10 mouse cellular contexts compared by ENCODE assay signal in the genomic region with DNA sequence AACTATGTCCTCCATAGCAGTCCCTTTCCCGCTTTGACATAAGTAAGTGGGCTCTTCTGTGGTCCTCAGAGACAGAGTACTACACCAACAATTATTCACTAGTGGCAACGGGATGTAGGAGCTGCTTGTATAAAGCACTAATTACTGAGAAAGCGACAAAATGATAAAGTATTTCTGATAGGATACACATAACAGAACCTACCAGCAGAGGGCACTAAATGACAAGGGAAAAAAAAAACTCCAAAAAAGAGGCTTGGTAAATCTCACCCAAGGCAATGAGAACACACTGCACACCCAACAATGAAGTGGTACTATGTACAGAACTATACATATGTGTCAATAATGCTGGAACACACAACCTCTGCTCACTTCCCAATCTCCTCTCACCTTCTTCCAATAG. TPM values are rescaled to one million over a fixed set of nuclear protein-coding genes. Genes with fewer than 3 reads are reported as not detected.
DNase-seq lines count a peak whose midpoint lies in the region; ATAC-seq and TF ChIP-seq lines count a peak whose summit lies in the region.
"Had no signal": no experiment of that assay in that cellular context is flagged by ENCODE, and none has a peak within 500 bp of the region (broad histone marks: within the 10 kb centered on the region; RNA-seq: fewer than 3 reads in every experiment).

No protein-coding gene starts in this region.

- 67% methylated on average over 3 of the region's 3 CpGs for WGBS in kidney, postnatal 0 days

- no peaks in the 10 kb centered on the region for H3K9me3 ChIP-seq in kidney, postnatal 0 days (replicated peaks; ENCODE audit: low read length)

- no peaks in the 10 kb centered on the region for H3K4me1 ChIP-seq in kidney, postnatal 0 days (replicated peaks; ENCODE audit: insufficient read depth, low read length)

- no peak overlapping the region for H3K4me2 ChIP-seq in kidney, postnatal 0 days (ENCODE audit: low read length)

- H3K27ac ChIP-seq in kidney, postnatal 0 days: no peak overlapping the region

- peak; percentile 50 for DNase-seq in cerebellum, adult 9-10 months
- DNase-seq in cerebellum, adult 11-12 months: no peak
- DNase-seq in kidney, postnatal 0 days (ENCODE audit: low spot score): peak; percentile 22
- DNase-seq in kidney, postnatal 14 days: no peak
- peak; percentile 57 for DNase-seq in 3T3-L1 (ENCODE audit: low read depth, low spot score)
- peak; percentile 44 for DNase-seq in brain, embryonic 14.5 days (ENCODE audit: low read depth)
- DNase-seq in Muller cell, postnatal 12 days (ENCODE audit: inconsistent ontology term): no peak
- DNase-seq in adrenal gland, adult 18-20 months (ENCODE audit: low spot score in 2 of 2): no peak
- DNase-seq: kidney, adult 11 months had no signal

- TF ChIP-seq CTCF in kidney, postnatal 0 days (IDR thresholded peaks at IDR 0.05; ENCODE audit: low read depth): peak; percentile 63
- no peak for TF ChIP-seq CTCF in brain, embryonic 14.5 days (IDR thresholded peaks at IDR 0.05; ENCODE audit: borderline replicate concordance, extremely low read depth, insufficient read depth, insufficient read length)

- no peaks in the 10 kb centered on the region for H3K36me3 ChIP-seq in kidney, postnatal 0 days (ENCODE audit: insufficient read depth, low read length)

- no peak overlapping the region for H3K4me3 ChIP-seq in kidney, postnatal 0 days (replicated peaks; ENCODE audit: low read depth, low read length)

- TF ChIP-seq POLR2A in brain, embryonic 14.5 days (IDR thresholded peaks at IDR 0.05; ENCODE audit: borderline replicate concordance, extremely low read depth, insufficient read depth, insufficient read length, poor library complexity, severe bottlenecking): no peak

- no peaks in the 10 kb centered on the region for H3K27me3 ChIP-seq in kidney, postnatal 0 days (ENCODE audit: insufficient read depth, low read length)

- H3K9ac ChIP-seq in kidney, postnatal 0 days (ENCODE audit: low read depth, low read length): no peak overlapping the region

- ATAC-seq in kidney, postnatal 0 days (replicated peaks; ENCODE audit: low FRiP score, low read depth): no peak

RNA-seq across cellular contexts. Expression of a gene that starts 29.4 kb away (rescaled TPM):
- polyA plus RNA-seq in kidney, postnatal 0 days (2015; fragmentation: Nextera tagmentation; extraction: Ambion mirVana): 66.4 and 75.0 TPM in 2 replicates
- 108 and 115 TPM in 2 replicates for polyA plus RNA-seq in brain, embryonic 14.5 days (2012; rRNA removed)
- total RNA-seq in adrenal gland, adult 18-20 months (2021): 10 to 100 TPM; 10.6 to 17.1 TPM

RNA-seq across cellular contexts. Expression of a gene that starts 47.6 kb away (rescaled TPM):
- polyA plus RNA-seq in kidney, postnatal 0 days (2015; fragmentation: Nextera tagmentation; extraction: Ambion mirVana): 0.66 and 0.99 TPM in 2 replicates
- polyA plus RNA-seq in brain, embryonic 14.5 days (2012; rRNA removed): 0.33 and 0.82 TPM in 2 replicates
- under 1 TPM; 0.20 to 0.22 TPM for total RNA-seq in adrenal gland, adult 18-20 months (2021)
- polyA plus RNA-seq: liver, embryonic 16.5 days had no signal

Comparison
In these comparisons a context has a peak if more than half of its experiments do, and no peak if none do; other contexts are left out.
1. DNase-seq: peak in cerebellum, adult 9-10 months (single experiment), kidney, postnatal 0 days (single experiment), 3T3-L1 (single experiment) and brain, embryonic 14.5 days (single experiment); none in cerebellum, adult 11-12 months (single experiment), kidney, postnatal 14 days (single experiment), Muller cell, postnatal 12 days (single experiment) and adrenal gland, adult 18-20 months (0 of 2).